Mouse (Mus musculus): ENCODE data around the gene Lilra6. TPM values are rescaled to one million over a fixed set of nuclear protein-coding genes. Genes with fewer than 3 reads are reported as not detected.
"Not testable (repeated sequence)": the region's sequence is repeated elsewhere in the genome, so short reads cannot be mapped to it uniquely, and the experiment has no call there.

The Lilra6 gene
- polyA plus RNA-seq (2016; fragmentation: Nextera tagmentation; extraction: Ambion mirVana): not detected in 2 replicates

DNA sequence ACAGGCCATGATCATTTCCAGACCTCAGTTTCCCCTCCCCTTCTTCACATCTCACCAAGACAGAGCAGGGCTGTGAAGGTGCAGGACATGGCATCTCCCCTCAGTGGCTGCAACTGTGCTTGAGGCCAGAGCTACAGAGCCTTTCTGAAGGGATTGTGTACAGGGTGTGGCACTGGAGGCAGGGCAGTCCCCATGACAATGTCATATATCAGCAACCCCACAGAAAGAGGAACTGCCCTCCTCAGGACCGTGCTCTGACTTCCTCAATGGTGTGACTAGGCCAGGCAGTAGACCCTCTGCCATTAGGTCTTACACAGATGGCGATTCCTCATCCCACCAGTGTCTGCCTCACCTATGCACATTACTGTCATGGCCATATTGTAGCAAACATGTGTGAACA lies at the start of gene Lilra6:
Lilra6 (minus strand) TSS at position 117 of the 400 bp plus-strand sequence.
- H3K36me3 ChIP-seq (replicated peaks); H3K4me1 ChIP-seq; H3K9ac ChIP-seq; H3K4me3 ChIP-seq (replicated peaks); ATAC-seq (ENCODE audit: low FRiP score); H3K9me3 ChIP-seq; H3K27ac ChIP-seq; H3K27me3 ChIP-seq; H3K4me2 ChIP-seq: not testable (repeated sequence)
- 71% methylated on average over 2 of the region's 2 CpGs for WGBS

GRCm38 (mm10) chr7:3962017-3962416 lies 46.7 kb upstream of the Lilra6 start:
- WGBS: 89% methylated on average over 2 of the region's 2 CpGs
- no peak overlapping the region for H3K27ac ChIP-seq
- no peak overlapping the region for H3K9ac ChIP-seq
- ATAC-seq (ENCODE audit: low FRiP score): no peak
- no peak overlapping the region for H3K4me3 ChIP-seq (replicated peaks)
- H3K9me3 ChIP-seq: no peaks in the 10 kb centered on the region
- H3K4me2 ChIP-seq: no peak overlapping the region
- H3K27me3 ChIP-seq: no peaks in the 10 kb centered on the region
- H3K36me3 ChIP-seq (replicated peaks): no peaks in the 10 kb centered on the region
- H3K4me1 ChIP-seq: no peaks in the 10 kb centered on the region

- ATAC-seq (ENCODE audit: low FRiP score): no peak
- 79% methylated on average over 3 of the region's 3 CpGs for WGBS
- Histone ChIP-seq H3K27me3 (no peaks in the 10 kb centered on the region), H3K4me1 (no peaks in the 10 kb centered on the region), H3K4me3 (replicated peaks) (no peak overlapping the region), H3K4me2 (no peak overlapping the region), H3K9me3 (no peaks in the 10 kb centered on the region), H3K9ac (no peak overlapping the region), H3K27ac (no peak overlapping the region), H3K36me3 (replicated peaks) (no peaks in the 10 kb centered on the region)
These were observed 42.1 kb upstream of the Lilra6 start for GRCm38 (mm10) chr7:3957387-3957786.

DNA sequence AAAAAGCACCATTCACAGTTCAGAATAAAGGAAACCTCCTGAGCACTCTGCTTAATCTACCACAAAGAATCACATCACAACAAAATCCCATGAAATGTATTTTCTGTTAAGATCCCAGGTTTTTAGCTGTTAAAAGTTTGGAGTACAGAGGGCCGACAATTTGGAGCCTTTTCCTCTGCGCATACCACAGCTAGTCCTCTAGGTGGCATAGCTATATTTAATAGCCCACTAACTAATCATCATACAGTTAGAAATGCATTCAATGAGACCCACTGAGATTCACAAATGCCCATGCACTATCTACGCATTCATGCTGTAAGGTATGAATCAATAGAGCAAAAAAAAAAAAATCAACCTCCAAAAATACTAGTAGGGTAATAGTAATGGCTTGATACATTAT lies 33.9 kb upstream of the Lilra6 start:
- Histone ChIP-seq H3K27ac (no peak overlapping the region), H3K9ac (no peak overlapping the region), H3K27me3 (no peaks in the 10 kb centered on the region), H3K4me3 (replicated peaks) (no peak overlapping the region), H3K4me2 (no peak overlapping the region), H3K9me3 (no peaks in the 10 kb centered on the region), H3K36me3 (replicated peaks) (no peaks in the 10 kb centered on the region), H3K4me1 (no peaks in the 10 kb centered on the region)
- ATAC-seq (ENCODE audit: low FRiP score): no peak
- 84% methylated on average over 3 of the region's 3 CpGs for WGBS

GRCm38 (mm10) chr7:3948223-3948622 lies 32.9 kb upstream of the Lilra6 start:
- 80% methylated on average over 4 of the region's 4 CpGs for WGBS
- H3K27me3 ChIP-seq: no peaks in the 10 kb centered on the region
- no peak for ATAC-seq (ENCODE audit: low FRiP score)

GRCm38 (mm10) chr7:3946117-3946516 lies 30.8 kb upstream of the Lilra6 start:
- Histone ChIP-seq H3K36me3 (replicated peaks) (no peaks in the 10 kb centered on the region), H3K4me3 (replicated peaks) (no peak overlapping the region), H3K4me2 (no peak overlapping the region), H3K9ac (no peak overlapping the region), H3K9me3 (no peaks in the 10 kb centered on the region), H3K4me1 (no peaks in the 10 kb centered on the region), H3K27me3 (no peaks in the 10 kb centered on the region), H3K27ac (no peak overlapping the region)
- ATAC-seq (ENCODE audit: low FRiP score): no peak
- 72% methylated on average over 4 of the region's 4 CpGs for WGBS

More at GRCm38 (mm10) chr7:3948223-3948622, 32.9 kb upstream of the Lilra6 start:
- Histone ChIP-seq H3K4me3 (replicated peaks) (no peak overlapping the region), H3K9me3 (no peaks in the 10 kb centered on the region), H3K27ac (no peak overlapping the region), H3K36me3 (replicated peaks) (no peaks in the 10 kb centered on the region), H3K4me2 (no peak overlapping the region), H3K9ac (no peak overlapping the region), H3K4me1 (no peaks in the 10 kb centered on the region)

DNA sequence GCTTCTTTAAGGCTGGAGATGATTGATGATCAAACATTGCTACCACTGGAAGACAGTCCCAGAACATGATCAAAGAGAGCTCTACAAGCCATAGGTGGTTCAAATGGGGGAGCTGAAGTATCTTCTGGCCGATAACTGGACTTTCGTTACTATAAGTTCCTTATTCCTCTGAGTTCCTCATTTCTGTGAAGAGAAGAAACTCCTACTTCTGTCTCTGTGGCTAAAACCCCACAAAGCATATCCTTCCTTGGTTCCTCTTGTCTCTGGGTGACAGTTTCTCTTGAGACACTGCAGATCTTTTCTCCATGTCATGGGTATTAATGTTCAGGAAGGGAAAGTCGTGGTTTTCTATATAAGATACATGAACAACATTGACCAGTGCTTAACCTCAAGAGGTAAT lies 25.6 kb upstream of the Lilra6 start:
- no peak overlapping the region for H3K4me2 ChIP-seq
- no peaks in the 10 kb centered on the region for H3K9me3 ChIP-seq
- ATAC-seq (ENCODE audit: low FRiP score): no peak
- no peak overlapping the region for H3K9ac ChIP-seq
- no peak overlapping the region for H3K27ac ChIP-seq
- H3K27me3 ChIP-seq: no peaks in the 10 kb centered on the region
- H3K36me3 ChIP-seq (replicated peaks): no peaks in the 10 kb centered on the region
- WGBS: 83% methylated on average over 3 of the region's 3 CpGs
- no peak overlapping the region for H3K4me3 ChIP-seq (replicated peaks)
- no peaks in the 10 kb centered on the region for H3K4me1 ChIP-seq

- H3K27ac ChIP-seq: no peak overlapping the region
- H3K9ac ChIP-seq: no peak overlapping the region
- no peak overlapping the region for H3K4me2 ChIP-seq
- no peaks in the 10 kb centered on the region for H3K4me1 ChIP-seq
- no peaks in the 10 kb centered on the region for H3K27me3 ChIP-seq
- H3K4me3 ChIP-seq (replicated peaks): no peak overlapping the region
- no peaks in the 10 kb centered on the region for H3K9me3 ChIP-seq
- 71% methylated on average over 1 of the region's 1 CpGs for WGBS
- H3K36me3 ChIP-seq (replicated peaks): no peaks in the 10 kb centered on the region
- no peak for ATAC-seq (ENCODE audit: low FRiP score)
These were observed 24.7 kb upstream of the Lilra6 start for GRCm38 (mm10) chr7:3939866-3940525.

GRCm38 (mm10) chr7:3935473-3935872 lies 20.2 kb upstream of the Lilra6 start:
- not testable (repeated sequence) for H3K4me1 ChIP-seq; H3K36me3 ChIP-seq (replicated peaks); H3K27ac ChIP-seq; H3K9ac ChIP-seq; ATAC-seq (ENCODE audit: low FRiP score); H3K4me3 ChIP-seq (replicated peaks); H3K9me3 ChIP-seq; H3K27me3 ChIP-seq; H3K4me2 ChIP-seq

- Histone ChIP-seq H3K4me3 (replicated peaks) (no peak overlapping the region), H3K36me3 (replicated peaks) (no peaks in the 10 kb centered on the region), H3K9ac (no peak overlapping the region), H3K4me1 (no peaks in the 10 kb centered on the region), H3K4me2 (no peak overlapping the region), H3K27me3 (no peaks in the 10 kb centered on the region), H3K27ac (no peak overlapping the region), H3K9me3 (0 out of 2 replicates have a peak, but pooled peaks cover 2% of the 10 kb centered on the region)
- WGBS: 19% methylated on average over 1 of the region's 1 CpGs
- no peak for ATAC-seq (ENCODE audit: low FRiP score)
These were observed 11.6 kb downstream of the Lilra6 start for GRCm38 (mm10) chr7:3903704-3904103.

DNA sequence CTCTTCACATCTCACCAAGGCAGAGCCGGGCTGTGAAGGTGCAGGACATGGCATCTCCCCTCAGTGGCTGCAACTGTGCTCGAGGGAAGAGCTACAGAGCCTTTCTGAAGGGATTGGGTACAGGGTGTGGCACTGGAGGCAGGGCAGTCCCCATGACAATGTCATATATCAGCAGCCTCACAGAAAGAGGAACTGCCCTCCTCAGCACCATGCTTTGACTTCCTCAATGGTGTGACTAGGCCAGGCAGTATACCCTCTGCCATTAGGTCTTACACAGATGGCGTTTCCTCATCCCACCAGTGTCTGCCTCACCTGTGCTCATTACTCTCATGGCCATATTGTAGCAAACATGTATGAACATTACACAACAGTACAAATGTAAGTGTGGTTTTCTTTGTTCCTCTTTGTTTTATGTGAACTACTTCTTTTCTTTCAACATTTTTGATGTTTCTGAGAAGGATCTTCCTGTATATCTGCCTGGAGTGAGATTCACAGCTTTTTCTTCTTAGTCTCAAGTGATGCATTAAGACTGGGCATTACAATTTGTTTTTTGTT lies 17.2 kb downstream of the Lilra6 start, which contains the start of gene Gm14548:
Gm14548 (minus strand) TSS at position 85 of the 555 bp plus-strand sequence.
- not testable (repeated sequence) for H3K27me3 ChIP-seq; ATAC-seq (ENCODE audit: low FRiP score); H3K4me2 ChIP-seq; H3K4me3 ChIP-seq (replicated peaks); H3K4me1 ChIP-seq; H3K9me3 ChIP-seq; H3K36me3 ChIP-seq (replicated peaks); H3K27ac ChIP-seq; H3K9ac ChIP-seq
- 71% methylated on average over 3 of the region's 3 CpGs for WGBS

- H3K27me3 ChIP-seq; H3K36me3 ChIP-seq (replicated peaks); H3K9me3 ChIP-seq; H3K4me2 ChIP-seq; ATAC-seq (ENCODE audit: low FRiP score); H3K27ac ChIP-seq; H3K9ac ChIP-seq; H3K4me1 ChIP-seq; H3K4me3 ChIP-seq (replicated peaks): not testable (repeated sequence)
- no CpG with 5 or more reads among the region's 1 CpGs for WGBS
These were observed 40.3 kb downstream of the Lilra6 start for GRCm38 (mm10) chr7:3875032-3875431.

All from forebrain, embryonic 12.5 days (tissue).